Mouse (Mus musculus) gastrocnemius, postnatal 36 days (tissue): Measurements from ENCODE around the gene Gtf3c5. TPM values are rescaled to one million over a fixed set of nuclear protein-coding genes. Genes with fewer than 3 reads are reported as not detected.

Source experiments
- DNase-seq, 2 experiments: peaks; one replicate each; pipeline ENCODE4 v3.0.0; 2022
- intact Hi-C: fragments of 180-260 bp; cut with DNase I; formaldehyde crosslinking; loops from one replicate; pipeline ENCODE4 v1.15.1; 2025
- total RNA-seq, 2 experiments: library from RNA; stranded (reverse); gene quantifications; 2 replicates each; pipeline ENCODE4 v1.2.3; 2021

The Gtf3c5 gene
- total RNA-seq, 2 experiments from 2014 or later = 5.9 to 6.2 TPM

DNA sequence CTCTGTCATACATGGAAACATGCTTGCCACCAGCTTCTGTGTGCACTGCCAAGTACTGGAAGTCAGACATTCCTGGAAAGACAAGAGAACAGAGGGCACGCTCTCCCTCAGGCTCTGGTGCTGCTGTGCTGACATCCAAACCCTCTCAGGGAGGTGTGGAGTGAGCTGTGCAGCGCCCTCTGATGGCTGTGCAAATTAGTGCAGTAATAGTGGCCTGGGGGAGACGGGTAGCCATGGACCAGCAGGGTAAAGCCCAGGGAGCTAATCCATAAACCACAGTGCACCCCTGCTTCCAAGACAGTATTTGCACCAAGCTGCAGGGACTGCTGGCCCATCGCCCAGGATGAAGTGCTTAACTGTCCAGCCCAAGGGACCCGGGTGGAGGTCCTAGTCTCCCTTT, 5.5 kb downstream of the Gtf3c5 start:
- intact Hi-C loops = no loop called here
- DNase-seq = no peak

DNA sequence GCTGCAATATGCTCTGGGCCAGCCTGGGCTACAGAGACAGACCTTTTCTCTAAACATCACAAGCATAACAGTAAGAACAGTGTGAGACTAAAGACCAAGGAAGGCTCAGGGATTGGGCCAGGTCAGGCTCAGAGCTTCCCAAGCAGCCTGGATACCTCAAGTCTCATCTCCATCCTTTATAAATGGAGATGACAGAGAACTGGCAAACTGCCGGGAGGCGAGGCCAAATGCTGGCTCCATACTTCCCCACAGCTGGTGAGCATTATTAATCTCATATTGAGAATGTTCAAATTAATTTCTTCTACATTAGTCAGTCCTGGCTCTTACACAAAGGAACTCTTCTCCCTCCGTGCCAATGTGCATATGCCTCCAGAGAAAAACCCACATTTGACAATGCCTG, 6.7 kb downstream of the Gtf3c5 start:
- DNase-seq = no peak
- intact Hi-C loops = no loop called here

DNA sequence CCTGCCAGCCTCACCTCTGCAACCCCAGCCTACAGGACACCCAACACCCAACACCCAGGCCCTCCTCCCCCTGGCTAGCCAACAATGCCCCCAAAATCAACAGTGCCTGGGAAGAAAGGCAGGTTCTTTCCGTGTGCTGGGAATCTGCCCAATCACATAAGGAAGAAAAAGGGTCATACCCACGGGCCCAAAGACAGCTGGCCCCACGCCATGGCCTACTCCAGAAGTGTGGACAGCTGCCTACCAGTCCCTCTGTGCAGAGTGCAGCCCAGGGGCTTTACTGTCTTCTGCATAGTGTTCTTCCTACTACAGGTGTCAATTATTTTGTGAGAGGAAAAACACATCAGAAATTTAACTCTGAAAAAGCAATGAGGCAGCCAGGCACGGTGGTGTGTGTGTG, 8.2 kb downstream of the Gtf3c5 start:
- no peak for DNase-seq
- intact Hi-C loops = no loop called here

DNA sequence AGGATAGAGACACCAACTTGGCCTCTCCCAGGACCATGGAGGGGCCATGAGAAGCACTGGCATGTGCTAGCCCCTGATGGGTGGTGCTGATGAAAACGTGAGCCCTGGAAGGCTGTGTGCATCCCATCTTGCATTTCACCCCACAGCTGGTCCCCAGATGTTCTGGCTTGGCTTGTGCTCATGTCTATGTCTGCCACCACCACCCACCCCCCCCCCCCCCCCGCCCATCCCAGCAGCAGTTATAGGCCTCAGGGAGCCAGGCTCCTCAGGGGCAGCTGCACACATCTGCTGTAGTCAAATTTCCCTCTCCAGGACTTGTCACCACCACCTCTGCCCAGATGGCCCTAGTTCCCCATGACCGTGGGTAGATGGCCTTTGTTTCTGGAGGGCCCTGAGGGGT, 13.6 kb downstream of the Gtf3c5 start:
- DNase-seq = no peak
- intact Hi-C loops = no loop called here

DNA sequence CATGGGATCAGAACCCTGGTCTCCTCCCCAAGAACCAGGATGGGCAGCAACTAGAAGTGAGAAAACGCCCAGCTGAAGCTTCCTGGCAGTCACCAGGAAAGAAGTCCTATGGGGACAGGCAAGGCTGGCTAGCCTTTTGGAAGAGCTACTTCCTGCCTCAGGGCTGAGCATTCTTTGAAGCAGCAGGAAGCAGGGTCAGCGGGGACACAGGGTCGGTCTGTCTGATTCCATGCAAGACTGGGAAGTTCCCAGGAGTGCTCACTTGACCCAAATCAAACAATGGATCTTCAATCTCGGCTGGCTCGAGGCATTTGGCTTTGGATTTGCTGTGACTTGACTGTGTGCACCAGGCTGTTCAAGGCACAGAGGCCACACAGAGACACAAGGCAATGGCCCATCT, 17.0 kb downstream of the Gtf3c5 start:
- DNase-seq = no peak
- intact Hi-C loops = no loop called here

DNA sequence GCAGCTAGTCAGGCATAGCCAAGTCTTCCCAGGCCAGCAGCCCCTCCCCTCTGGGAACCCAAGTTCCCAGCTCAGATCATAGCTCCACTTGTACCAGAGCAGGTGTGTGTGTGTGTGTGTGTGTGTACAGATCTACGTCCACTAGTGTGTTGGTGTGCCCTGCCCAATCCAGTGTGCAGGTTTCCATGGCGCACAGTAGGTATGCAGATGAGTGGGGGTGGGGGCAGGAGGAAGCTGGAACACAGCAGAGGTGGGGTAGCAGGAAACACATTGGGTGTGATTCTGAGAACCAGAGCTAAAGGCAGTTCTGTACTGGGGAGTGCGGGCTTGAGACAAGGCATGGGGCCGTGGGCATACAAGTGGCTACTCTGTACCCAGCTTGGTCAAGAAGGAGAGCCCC, 19.2 kb downstream of the Gtf3c5 start:
- intact Hi-C loops = no loop called here
- no peak for DNase-seq

DNA sequence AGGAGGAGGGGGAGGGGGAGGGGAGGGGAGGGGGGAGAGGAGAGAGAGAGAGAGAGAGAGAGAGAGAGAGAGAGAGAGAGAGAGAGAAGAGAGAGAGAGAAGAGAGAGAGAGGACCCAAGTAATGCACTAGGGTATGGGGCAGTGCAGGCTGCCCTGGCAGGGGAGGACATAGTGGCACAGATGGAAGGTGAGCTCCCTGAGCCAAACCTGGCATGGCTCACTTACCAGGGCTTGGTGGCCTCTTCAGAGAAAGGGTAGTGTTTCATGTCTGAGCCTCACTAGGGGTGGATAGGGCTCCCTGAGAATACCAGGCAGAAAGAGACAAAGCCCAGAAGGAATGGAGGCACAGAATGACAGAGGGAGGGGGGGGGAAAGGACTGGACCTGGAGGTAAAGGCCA, 19.7 kb downstream of the Gtf3c5 start:
- intact Hi-C loops = no loop called here
- no peak for DNase-seq

DNA sequence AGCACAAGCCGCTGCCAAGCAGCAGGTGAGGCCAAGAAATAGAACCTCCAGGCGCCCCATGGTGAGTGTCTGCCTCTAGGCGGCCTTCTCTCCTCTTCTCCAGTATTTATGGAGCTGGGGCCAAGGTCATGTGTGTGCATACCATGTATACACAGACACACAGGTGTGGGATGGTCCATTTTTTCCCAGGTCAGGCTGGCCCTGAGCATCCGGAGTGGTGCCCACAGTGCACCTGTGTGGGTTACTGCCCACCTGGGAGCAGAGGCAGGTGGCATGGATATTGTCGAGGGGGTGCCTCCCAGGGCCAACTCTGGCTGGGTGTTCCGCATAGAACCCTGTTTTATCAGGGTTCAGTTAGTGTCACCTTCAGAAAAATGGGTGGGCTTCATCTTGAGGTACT, 20.2 kb downstream of the Gtf3c5 start, which contains the start of gene Cel:
Gene Cel, minus strand, starts transcription at position 101 of the 400 bp plus-strand sequence.
- DNase-seq = no peak
- intact Hi-C loops = no loop called here

DNA sequence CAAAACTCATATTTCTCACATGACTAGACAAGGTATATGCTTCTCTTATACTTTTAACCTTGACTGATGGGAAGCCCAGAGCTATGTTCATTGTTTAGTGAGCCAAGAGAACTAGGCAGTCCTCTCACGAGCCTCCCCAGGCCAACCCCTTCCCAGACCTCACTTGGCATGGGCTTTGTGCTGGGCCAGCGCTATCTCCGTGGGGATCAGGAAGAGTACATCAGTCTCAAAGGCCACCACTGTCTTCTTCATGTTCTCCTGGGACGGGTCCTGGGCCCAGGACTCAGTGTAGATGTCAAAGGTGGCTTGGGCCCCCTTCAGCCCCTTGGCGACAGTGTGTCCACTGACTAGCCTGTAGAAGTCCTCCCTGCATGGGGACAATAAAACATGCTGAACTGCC, 26.1 kb downstream of the Gtf3c5 start:
- no peak for DNase-seq
- intact Hi-C loops = no loop called here

DNA sequence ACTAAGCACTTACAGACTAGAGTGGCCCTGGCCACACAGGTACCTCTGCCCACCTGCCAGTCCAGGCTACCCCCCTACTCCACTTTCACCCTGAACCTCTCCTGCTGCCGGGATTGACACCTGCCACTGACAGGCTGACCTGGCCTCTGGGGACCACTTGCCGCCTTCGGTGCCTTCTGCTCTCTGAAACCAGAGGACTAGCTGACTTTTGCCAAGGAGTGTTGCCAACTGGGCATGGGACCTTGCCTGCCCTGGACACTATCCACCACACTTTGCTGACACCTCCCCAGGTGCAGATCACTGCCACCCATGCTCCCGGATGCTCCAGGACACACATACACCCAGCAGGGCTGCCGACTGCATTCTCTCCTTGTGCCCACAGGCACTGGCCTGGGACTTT, 31.2 kb downstream of the Gtf3c5 start:
- intact Hi-C loops = no loop called here
- DNase-seq = no peak

DNA sequence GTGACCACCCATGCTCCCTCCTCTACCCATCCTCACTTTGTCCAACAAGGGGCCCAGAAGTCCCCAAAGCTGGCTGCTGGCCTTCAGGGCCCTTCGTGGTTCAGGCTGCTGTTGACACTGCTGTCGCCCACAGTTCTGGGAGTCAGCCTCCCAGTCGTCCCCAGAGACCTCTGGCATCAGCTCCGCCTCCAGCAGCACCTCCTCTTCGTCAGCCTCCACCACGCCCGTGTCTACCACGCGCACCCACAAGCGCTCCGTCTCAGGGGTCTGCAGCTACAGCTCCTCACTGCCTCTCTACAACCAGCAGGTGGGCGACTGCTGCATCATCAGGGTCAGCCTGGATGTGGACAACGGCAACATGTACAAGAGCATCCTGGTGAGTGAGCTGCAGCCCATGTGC, 34.4 kb downstream of the Gtf3c5 start:
- intact Hi-C loops = no loop called here
- DNase-seq = no peak

DNA sequence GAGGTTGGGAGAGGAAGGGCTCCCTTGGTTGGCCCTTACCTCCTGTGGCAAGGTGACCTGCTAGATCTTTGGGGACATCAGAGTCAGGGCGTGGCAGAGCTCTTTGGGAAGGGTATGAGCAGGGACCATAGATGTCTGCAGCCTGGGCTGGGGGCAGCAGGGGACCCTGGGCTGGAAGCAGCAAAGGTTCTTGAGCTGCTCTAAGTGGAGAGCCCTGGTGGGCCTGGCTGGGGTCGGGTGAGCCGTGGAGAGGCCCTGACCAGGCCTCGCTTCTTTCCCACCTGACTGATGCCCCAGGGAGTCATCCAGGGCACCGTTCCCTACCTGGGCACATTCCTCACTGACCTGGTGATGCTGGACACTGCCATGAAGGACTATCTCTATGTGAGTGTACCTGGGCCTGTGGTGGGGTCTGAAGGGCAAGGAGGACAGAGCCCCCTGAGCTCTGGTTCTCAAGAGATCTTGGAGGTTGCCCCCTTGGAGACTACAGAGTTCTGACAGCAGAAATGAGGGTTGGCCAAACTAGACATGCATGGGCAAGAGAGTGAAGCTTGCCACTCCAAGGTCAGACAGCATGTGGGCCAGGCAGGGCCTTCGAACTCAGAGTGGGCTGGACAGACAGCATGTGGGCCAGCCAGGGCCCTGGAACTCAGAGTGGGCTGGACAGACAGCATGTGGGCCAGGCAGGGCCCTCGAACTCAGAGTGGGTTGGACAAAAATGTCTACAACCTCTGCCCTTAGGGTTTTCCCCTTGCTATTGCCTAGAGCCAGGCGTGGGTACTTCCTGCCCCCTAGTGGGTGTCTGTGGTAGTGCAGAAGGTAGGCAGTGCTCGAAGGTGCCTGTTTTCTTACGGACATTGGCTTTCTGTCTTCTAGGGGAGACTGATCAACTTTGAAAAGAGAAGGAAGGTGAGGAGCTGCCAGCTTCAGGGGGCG, 36.0 kb downstream of the Gtf3c5 start:
- intact Hi-C loops = loop anchor here (1.0 kb wide), 2 partner anchors 30 to 36 kb away; partner anchors contain the start of gene Gtf3c5
- peak; percentile 83 to 87 for DNase-seq

DNA sequence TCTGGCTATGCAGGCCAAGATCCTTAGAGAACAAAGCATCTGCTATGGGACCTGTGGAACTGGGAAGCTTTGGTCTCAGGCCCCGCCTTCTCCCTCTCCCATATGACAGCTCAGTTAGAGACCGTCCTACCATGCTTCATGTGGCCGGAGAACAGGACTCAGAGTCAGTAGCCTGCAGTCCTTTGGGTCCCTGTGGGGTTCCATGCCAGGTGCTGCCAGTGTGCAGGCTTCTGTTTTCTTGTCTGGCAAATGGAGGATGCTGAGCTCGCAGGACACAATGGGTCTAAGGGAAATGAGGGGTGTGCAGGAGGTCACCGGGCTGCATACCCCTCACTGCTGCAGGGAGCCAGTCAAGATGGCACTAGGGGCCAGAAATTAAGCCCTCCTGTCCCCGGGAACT, 37.0 kb downstream of the Gtf3c5 start:
- intact Hi-C loops = no loop called here
- DNase-seq = no peak

DNA sequence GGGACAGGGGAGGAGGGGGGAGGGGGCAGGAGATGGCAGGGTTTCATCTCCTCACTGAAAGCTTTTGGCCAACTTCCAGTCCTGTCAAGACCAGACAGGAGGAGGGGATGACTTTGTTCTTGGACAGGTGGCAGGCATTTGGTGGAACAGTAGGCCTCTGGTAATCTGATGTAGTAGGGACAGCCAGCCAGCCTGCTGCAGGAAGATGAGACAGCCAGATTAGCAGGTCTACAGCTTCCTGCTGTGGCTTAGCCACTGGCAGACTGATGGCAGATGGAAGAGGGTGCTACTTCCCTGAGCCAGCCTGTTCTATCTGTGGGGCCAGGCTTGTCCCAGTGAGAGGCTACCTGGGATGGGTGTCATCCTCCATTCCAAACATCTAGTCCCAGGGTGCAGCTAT, 37.6 kb downstream of the Gtf3c5 start:
- DNase-seq = no peak
- intact Hi-C loops = no loop called here

DNA sequence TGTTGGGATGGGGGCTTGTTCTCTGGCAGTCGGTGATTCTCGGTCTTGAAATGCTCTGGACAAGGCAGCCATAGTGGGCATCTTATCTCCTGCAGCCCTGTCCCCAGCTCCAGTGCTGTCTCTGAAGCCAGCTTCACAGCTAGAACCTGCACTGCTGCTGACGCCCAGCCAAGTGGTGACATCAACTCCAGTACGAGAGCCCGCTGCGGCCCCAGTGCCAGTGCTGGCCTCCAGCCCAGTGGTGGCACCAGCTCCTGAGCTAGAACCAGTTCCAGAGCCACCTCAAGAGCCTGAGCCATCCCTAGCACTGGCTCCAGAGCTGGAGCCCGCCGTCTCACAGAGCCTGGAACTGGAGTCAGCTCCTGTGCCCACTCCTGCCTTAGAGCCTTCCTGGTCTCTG, 39.7 kb downstream of the Gtf3c5 start:
- intact Hi-C loops = no loop called here
- no peak for DNase-seq

DNA sequence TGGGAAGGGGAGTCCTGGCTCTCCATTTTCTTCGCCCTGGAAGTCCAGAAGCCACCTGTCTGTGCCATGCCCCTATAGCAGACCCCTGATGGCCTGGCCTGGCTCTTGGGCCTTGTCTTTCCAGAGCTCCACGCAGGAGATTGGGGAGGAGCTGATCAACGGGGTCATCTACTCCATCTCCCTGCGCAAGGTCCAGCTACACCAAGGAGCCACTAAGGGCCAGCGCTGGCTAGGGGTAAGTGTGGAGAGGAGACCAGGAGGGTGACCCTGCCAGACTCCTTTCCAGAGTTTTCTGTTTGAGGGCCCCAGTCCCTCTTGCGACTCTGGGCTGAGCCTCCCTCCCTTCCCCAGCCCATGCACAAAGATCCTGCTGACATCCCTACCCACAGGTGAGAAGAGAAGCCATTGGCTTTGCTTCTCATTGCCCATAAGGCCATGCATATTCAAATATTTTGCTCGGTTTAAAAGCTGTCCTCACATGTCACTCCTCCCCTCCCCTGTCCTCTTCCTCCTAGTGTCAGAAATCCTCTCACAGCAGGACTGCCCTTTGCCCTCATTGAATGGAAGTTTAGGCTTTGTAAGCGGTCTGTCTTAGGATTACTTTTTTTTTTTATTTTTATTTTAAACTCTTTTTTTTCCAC, 42.8 kb downstream of the Gtf3c5 start:
- DNase-seq = no peak
- intact Hi-C loops = no loop called here

DNA sequence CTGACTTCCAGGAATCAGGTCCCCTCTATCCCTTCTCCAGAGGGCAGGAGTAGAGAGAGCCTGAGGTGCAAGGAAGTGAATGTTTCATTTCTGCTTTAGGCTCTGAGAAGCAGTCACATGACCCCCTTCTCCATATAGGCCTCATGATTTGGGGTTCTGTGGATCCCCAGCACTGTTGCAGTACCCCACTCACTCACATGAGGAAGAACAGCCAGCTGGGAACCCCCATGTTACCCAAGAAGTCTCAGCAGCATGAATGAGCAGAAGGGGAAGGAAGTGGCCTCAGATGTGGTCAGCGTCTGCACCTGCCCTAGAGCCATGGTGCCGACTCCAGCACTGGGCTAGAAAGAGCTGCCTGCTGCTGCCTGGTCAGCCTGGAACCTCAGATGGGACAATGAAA, 43.6 kb downstream of the Gtf3c5 start:
- no peak for DNase-seq
- intact Hi-C loops = no loop called here

DNA sequence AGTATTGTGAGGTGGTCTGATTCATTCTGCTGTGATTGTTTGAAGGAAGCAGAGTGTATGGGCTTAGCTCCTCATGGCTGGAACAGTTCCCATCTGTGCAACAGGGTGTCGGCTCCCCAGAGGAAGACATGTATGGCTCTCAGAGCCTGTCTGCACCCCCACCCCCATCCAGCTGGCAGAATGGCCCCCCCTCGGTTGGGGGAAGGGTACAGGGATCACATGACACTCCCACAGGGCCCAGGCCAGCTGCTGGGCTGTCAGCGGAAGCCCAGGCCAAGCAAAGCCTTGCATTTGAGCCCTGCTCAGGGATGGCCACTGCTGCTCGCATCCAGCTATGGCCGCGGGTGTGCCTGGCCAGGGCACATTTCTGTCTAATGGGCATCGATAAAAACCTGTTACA, 44.3 kb downstream of the Gtf3c5 start:
- DNase-seq = peak; percentile 73 to 78
- intact Hi-C loops = no loop called here

DNA sequence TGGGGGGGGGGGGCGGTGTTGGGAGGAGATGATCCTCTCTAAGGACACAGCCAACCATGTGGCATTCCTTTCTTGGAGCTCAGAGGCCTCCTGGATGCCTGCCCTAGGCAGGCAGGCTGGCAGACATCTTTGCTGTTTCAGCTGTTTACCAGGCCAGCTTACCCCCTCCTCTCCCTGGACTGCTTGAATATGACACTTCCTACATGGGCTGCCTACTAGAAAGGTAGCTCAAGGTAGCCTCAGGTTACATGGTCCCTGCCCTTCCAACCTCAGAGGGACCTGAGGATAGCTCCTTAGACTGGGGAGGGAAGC, 44.8 kb downstream of the Gtf3c5 start:
- DNase-seq = no peak
- intact Hi-C loops = no loop called here

DNA sequence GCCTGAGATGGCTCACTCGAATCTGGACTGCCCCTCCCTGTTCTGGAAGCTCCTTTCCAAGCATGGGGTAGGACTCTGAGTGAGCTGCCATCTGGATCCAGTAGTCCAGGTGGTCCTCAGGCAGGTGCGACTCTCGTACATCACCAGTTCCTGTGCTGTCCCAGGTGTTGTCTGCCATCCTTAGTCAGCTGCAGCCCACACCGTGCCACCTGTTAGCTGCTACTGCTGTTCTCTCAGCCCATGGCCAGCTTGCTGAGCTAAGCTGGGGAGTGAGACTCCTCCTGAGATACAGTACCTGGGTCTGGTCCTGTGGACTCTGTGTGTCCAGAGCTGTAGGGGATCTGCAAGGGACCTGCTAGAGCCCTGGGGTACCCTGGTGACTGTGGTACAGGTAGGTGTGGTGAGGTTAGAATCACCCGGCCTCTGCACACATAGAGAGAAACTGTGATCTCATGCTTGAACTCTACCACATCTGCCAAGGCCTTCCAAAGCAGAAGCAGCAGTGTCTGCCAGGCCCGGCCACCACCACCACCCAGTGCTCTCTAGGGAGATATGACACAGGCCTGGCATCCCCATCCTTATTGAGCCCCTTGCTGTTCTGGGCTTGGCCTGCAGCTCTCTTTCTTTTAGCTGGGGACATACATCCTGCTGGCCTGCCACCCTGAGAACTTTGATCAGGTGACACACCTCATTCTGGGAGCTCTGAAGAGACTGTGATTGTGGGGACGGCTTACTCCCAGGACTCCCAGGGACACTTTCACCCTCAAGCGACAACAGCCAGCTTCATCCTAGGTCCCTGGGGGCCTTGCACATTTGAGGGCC, 45.3 kb downstream of the Gtf3c5 start:
- intact Hi-C loops = no loop called here
- DNase-seq = no peak

DNA sequence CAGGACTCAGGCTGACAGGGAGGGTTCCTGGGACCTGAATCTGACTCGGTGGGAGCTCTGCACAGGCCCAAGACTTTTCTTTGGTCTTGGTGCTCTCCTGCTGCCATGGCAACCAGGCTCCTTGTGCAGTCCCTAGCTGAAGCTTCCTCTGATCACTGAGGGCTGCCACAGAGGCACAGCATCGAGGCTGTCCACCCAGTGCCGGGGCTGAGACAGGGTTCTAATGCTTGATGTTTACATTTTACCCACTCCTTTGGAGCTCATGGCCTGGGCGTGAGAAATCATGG, 46.0 kb downstream of the Gtf3c5 start:
- intact Hi-C loops = no loop called here
- DNase-seq = no peak
